Mouse (Mus musculus) adipocyte (in vitro differentiated cells): ENCODE data around the gene Ctbs.

Experiments used
- DNase-seq: peaks from one replicate; pipeline ENCODE4 v3.0.0-alpha.2; 2016; ENCODE audit warnings: low spot score

The Ctbs gene

DNA sequence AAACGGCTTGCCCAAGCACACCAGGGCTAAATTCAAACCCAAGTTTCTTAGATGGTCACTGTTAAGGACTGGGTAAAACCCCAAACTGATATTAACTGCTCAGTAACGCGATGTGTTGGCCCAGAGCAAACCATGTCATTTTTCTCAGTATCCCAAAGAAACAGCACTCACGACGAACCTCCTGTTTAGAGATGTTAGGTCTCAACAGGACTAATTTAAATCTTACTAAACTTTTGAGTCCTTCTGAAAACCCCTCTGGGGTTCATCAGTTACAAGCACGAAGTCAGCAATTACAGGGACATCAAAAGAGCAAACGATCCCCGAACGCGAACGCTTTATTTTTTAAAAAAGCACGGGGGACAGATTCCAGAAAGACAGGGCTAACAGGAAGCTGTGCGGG is 49.4 kb downstream of the Ctbs start:
- DNase-seq: peak; percentile 52

DNA sequence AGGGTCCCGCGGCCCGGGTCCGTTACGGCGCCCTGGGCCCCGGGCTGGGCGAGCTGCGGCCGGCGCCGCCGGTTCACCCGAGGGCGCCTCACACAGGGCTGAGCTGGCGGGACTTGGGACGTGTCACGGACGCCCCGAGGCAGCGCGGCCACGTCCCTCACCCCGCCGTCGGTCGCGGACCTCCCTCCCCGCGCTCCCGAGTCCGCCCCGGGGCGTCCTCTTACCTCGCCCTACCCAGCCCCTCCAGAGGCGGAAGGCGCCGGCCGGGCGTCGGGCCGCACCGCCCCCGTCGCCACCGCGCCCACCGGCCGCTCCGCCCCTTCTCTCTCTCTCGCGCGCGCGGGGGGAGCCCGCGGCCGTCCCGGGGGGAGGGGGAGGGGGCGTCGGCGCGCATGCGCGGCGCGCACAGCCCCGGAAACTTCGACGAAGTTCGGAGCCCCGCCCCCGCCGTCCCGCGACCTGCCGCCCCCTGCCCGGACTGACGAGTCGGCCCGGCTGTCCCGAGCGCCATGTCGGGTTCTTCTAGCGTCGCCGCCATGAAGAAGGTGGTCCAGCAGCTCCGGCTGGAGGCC is 49.9 kb downstream of the Ctbs start, which contains the start of the genes Spata1 and Gng5:
Spata1 (minus strand) TSS at position 323 of the 572 bp plus-strand sequence.
Gng5 (plus strand) TSS at position 377 of the 572 bp plus-strand sequence.
- peak; percentile 91 for DNase-seq

DNA sequence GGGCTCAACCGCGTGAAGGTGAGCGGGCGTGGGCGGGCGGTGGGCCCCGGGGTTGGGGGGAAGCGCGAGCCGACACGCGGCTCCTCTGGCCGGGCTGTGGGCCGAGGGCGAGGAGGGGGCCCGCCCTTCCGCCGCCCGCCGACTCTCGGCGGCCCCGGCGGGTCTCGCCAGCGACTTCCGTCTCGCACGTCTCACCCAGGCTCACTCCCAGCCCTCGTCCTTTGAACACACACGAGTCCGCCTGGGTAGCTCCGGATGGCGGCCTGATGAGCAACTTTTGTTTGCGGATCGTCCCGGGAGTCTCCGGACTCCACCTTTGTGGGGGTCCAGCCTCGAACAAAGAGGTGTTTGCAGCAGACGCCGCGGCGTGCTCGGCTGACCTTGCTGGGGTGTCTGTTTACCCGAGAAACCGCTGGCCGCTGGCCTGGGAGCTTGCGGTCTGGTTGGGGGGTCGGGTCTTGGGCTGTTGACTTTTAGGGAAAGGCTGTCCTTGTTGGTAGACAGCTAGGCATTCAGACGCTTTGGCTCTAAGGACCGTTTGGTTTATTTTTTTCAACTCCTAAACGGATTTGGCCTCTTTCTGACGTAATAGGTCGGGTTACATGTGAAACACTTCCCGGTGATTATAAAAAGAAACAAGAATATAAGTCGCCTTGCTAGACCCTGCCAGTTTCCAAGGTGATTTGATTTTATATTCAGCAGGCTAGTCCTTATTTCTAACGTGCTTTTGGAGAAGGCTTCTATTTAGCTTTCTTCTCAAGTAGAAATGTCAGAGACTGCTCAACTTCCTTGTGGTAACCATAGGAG is 50.6 kb downstream of the Ctbs start:
- DNase-seq: peak; percentile 77

DNA sequence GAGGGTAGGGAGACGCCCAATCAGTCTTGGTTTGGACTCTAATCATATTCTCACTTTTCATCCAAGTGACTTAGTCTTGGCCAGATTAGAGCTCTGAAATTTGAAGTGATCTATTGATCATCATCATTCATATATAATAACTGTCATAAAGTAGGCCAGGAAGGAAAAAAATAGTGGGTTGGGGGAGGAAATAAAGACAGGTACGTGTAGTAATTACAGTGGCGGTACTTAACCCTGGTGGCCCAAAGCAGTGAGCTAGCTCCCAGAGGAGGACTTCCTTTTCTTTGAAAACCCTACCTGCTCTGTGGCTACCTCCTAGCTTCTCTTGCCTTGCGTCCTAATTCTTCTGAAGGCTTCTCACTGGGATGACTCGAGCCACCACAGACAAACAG is 51.2 kb downstream of the Ctbs start:
- peak; percentile 28 for DNase-seq

DNA sequence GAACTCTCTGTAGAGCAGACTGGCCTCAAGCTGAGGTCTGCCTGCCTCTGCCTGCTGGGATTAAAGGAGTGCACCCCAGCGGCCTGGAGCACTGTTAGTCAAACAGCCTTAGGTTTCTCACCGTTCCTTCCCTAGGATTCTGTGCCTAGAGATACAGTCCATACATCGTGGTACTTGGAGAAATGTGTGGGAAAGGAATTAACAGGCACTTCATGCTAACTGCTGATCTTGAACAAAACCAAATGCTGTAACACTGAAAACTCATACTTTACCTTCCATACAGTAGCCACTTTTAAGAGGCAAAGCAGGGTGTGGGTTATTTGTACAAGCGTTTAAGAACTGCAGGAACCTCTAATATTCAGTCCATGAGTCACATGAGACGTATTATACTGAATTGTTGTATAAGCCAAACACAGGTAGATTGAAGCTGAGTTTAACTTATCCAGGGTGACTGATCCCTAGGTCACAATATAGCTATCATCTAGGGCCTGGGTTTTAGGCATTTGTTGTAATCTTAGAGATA is 52.1 kb downstream of the Ctbs start:
- peak; percentile 30 for DNase-seq

DNA sequence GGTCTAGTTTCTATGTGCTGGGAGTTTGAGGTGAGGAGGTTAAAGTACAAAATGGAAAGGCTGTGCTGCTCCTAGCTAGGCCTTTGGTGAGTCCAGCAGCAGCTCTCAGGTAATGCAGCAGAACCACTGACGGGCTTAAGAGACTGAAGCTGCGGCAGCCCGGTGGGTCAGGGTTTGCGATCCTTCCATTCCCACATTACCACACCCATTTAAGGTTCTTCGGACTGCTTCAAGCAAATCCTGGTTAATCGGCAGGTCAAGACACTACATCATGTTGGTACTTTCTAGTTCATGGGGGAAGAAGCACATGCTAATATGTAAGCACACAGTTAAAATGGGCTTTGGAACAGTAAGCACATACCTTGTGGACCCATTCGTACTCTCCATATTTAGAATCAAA is 57.1 kb downstream of the Ctbs start:
- no peak for DNase-seq
